Mouse (Mus musculus): ENCODE measurements around the gene Adipor1.

Gene Adipor1

GRCm38 (mm10) chr1:134415168-134415831 lies at the start of gene Adipor1:
TSS of gene Adipor1 (plus strand) at chr1:134415378.
- peak; percentile 98 for DNase-seq

- no peak for DNase-seq
Observed at GRCm38 (mm10) chr1:134365491-134365890, 49.7 kb upstream of the Adipor1 start.

GRCm38 (mm10) chr1:134368777-134369337 lies 46.3 kb upstream of the Adipor1 start:
- peak; percentile 64 for DNase-seq

- no peak for DNase-seq
Observed at GRCm38 (mm10) chr1:134374124-134374523, 41.1 kb upstream of the Adipor1 start.

GRCm38 (mm10) chr1:134381051-134381450 lies 34.1 kb upstream of the Adipor1 start:
- DNase-seq: no peak

- peak; percentile 29 for DNase-seq
Observed at GRCm38 (mm10) chr1:134381795-134382625, 33.2 kb upstream of the Adipor1 start.

GRCm38 (mm10) chr1:134384581-134384980 lies 30.6 kb upstream of the Adipor1 start:
- DNase-seq: no peak

GRCm38 (mm10) chr1:134385176-134385575 lies 30.0 kb upstream of the Adipor1 start:
- DNase-seq: no peak

GRCm38 (mm10) chr1:134385666-134386065 lies 29.5 kb upstream of the Adipor1 start, which contains the start of gene 4933406M09Rik:
TSS of gene 4933406M09Rik (plus strand) at chr1:134385940.
- DNase-seq: no peak

GRCm38 (mm10) chr1:134393827-134394226 lies 21.4 kb upstream of the Adipor1 start:
- DNase-seq: no peak

- no peak for DNase-seq
Observed at GRCm38 (mm10) chr1:134398210-134398609, 17.0 kb upstream of the Adipor1 start.

- DNase-seq: no peak
Observed at GRCm38 (mm10) chr1:134399735-134400134, 15.4 kb upstream of the Adipor1 start.

GRCm38 (mm10) chr1:134405509-134406413 lies 9.4 kb upstream of the Adipor1 start, which contains the start of gene Cyb5r1:
TSS of gene Cyb5r1 (plus strand) at chr1:134405559.
- peak; percentile 93 for DNase-seq

GRCm38 (mm10) chr1:134406414-134406771 lies 8.8 kb upstream of the Adipor1 start:
- no peak for DNase-seq

GRCm38 (mm10) chr1:134408080-134408479 lies 7.1 kb upstream of the Adipor1 start:
- no peak for DNase-seq

- no peak for DNase-seq
Observed at GRCm38 (mm10) chr1:134411706-134412629, 3.2 kb upstream of the Adipor1 start.

- DNase-seq: no peak
Observed at GRCm38 (mm10) chr1:134414038-134414437, 1.1 kb upstream of the Adipor1 start.

- no peak for DNase-seq
Observed at GRCm38 (mm10) chr1:134414501-134415167, 544 bp upstream of the Adipor1 start.

- no peak for DNase-seq
Observed at GRCm38 (mm10) chr1:134418414-134418975, 3.3 kb downstream of the Adipor1 start.

GRCm38 (mm10) chr1:134419176-134419575 lies 4.0 kb downstream of the Adipor1 start:
- DNase-seq: no peak
